Mouse (Mus musculus): ENCODE results near the gene Ankmy1.

DNA sequence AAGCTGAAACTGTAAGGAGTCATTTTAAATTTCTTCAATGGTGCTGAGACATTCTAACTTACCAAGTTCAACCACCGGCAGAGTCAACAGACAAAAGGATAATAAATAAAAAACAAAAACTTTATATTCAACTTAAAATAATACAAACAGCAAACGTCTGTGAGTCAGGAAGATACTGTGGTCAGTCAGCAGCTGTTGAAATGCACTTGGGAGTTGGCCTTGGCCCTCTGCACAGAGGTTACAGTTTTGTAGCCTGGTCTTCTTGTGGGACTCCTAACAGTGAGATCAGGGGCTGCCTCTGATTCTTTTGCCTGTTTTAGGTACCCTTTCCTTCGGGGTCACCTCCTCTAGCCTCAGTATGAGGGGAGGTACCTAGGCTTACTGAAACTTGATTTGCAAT, 8.8 kb downstream of the Ankmy1 start:
- no peak for TF ChIP-seq CTCF (IDR thresholded peaks at IDR 0.05; ENCODE audit: extremely low read depth, insufficient read depth, insufficient read length, insufficient replicate concordance)
- TF ChIP-seq POLR2A (IDR thresholded peaks at IDR 0.05; ENCODE audit: low read depth, low read length): no peak
